Mouse (Mus musculus) frontal cortex, postnatal 10 days (tissue): ENCODE data around the gene Allc.

ENCODE experiments used
- DNase-seq, 2 experiments: peaks; one replicate each; pipeline ENCODE4 v3.0.0; 2022; ENCODE audit warnings: low spot score in 2 of 2, mixed read lengths in 1 of 2

Allc gene

DNA sequence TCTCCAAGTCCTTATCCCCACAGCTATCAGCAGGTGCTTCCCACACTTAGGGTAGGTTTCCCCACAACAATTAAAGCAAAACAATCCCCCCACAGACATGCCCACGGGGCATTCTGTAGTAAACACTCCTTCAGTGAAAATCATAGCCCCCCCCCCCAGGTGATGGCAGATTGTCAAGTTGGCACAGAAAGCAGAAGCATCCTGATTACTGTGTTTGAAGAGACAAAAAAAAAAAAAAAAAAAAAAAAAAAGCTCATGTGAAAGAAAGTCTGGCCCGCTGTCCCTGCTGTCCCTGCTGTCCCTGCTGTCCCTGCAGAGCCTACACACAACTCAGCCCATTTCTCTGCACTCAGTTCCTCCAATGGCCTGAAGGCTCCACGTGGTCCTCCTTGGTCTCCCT, 1.7 kb upstream of the Allc start:
- DNase-seq: no peak

GRCm38 (mm10) chr12:28579132-28579531, 3.2 kb downstream of the Allc start:
- DNase-seq: no peak

- no peak for DNase-seq
Observed at GRCm38 (mm10) chr12:28578147-28578546, 4.2 kb downstream of the Allc start.

- no peak for DNase-seq
Observed at GRCm38 (mm10) chr12:28575366-28576070, 6.8 kb downstream of the Allc start.

GRCm38 (mm10) chr12:28572241-28572640, 10.1 kb downstream of the Allc start:
- no peak for DNase-seq

DNA sequence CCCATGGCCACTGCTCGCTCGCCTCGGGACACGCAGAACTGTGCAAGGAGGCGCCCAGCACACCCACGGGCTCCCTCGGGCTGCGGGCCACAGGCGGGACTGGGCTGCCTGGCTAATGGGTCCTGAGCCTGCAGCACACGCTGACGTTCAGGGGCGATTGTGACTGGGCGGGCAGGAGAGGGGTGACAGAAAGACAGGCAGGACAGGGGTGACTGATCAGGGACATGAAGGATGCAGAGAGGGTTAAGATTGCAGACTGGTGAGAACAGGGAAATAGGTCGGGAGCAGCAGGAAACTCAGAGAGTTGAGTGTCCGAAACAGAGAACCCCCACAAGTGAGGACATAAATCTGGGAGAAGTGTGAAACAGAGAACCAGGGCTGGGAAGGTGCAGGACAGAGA, 30.0 kb downstream of the Allc start, which contains the start of gene Dcdc2c:
Gene Dcdc2c (minus strand): TSS at position 101 of the 400 bp plus-strand sequence.
- no peak for DNase-seq

- DNase-seq: no peak
Observed at GRCm38 (mm10) chr12:28551775-28552174, 30.5 kb downstream of the Allc start.

GRCm38 (mm10) chr12:28548887-28549286, 33.4 kb downstream of the Allc start:
- no peak for DNase-seq

DNA sequence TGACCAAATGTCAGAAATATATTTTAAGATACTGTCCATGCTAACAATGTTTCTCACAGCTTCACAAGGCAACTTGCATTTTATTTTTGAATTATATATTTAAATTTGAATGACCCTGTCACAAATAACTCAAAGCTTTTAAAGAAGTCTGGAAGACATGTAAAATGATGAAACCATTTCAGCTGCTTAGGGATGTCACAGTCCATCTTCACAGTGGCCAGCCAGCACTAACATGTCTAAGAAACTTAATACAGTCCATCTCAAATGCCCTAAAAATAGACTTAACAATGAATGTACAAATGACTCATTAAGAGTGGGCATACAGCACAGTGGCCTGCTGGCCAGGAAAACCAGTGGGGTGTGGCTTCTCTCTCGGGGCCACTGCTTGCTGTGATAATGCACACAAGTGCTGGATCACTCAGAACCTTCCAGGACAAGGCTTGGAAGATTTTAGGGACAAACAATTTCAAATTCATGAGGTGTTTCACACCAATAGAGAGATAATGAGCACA, 68.0 kb downstream of the Allc start:
- no peak for DNase-seq

- no peak for DNase-seq
Observed at GRCm38 (mm10) chr12:28509699-28510280, 72.5 kb downstream of the Allc start.
